Mouse (Mus musculus) megakaryocyte, adult 5-6 weeks (primary cell): ENCODE measurements around the gene Lamp3. TPM values are rescaled to one million over a fixed set of nuclear protein-coding genes. Genes with fewer than 3 reads are reported as not detected.
"Not testable (repeated sequence)": the region's sequence is repeated elsewhere in the genome, so short reads cannot be mapped to it uniquely, and the experiment has no call there.

ENCODE experiments used
- ATAC-seq: 2 replicates; pipeline ENCODE4 v1.8.0; 2016; ENCODE audit warnings: mild to moderate bottlenecking, inconsistent platforms; ENCODE audit not compliant: poor library complexity, severe bottlenecking
- total RNA-seq, 2 experiments: library from RNA; stranded (forward) in 1 of 2; stranded (reverse) in 1 of 2; fragments of 153-499, 151-499 nt in 1 of 2; fragments of 221-1000, 200-1000 nt in 1 of 2; gene quantifications; 2 replicates each; pipeline versions ENCODE4 v1.2.3 to v1.2.4; 2015 to 2017

Gene Lamp3
- total RNA-seq (2015) (not detected in 2 replicates), total RNA-seq (2017) (not detected in 2 replicates)

- no peak for ATAC-seq
Measured at GRCm38 (mm10) chr16:19706216-19706615, at the start of gene Lamp3. Gene Lamp3 (minus strand): TSS chr16:19706375.

GRCm38 (mm10) chr16:19732896-19733295 lies 26.7 kb upstream of the Lamp3 start:
- peak; percentile 91 for ATAC-seq

- ATAC-seq = peak; percentile 70
Measured at GRCm38 (mm10) chr16:19724139-19724538, 18.0 kb upstream of the Lamp3 start.

GRCm38 (mm10) chr16:19720959-19721358 lies 14.8 kb upstream of the Lamp3 start:
- ATAC-seq = peak; percentile 52

GRCm38 (mm10) chr16:19707381-19707780 lies 1.2 kb upstream of the Lamp3 start:
- ATAC-seq = no peak

- ATAC-seq = no peak
Measured at GRCm38 (mm10) chr16:19699207-19699606, 7.0 kb downstream of the Lamp3 start.

- ATAC-seq = peak; percentile 81
Measured at GRCm38 (mm10) chr16:19670768-19671357, 35.3 kb downstream of the Lamp3 start.

- peak; percentile 66 for ATAC-seq
Measured at GRCm38 (mm10) chr16:19666312-19666711, 39.9 kb downstream of the Lamp3 start.

GRCm38 (mm10) chr16:19629816-19630215 lies 76.4 kb downstream of the Lamp3 start, which contains the start of gene Olfr171:
Gene Olfr171 (minus strand): TSS chr16:19629916.
- no peak for ATAC-seq

- ATAC-seq = not testable (repeated sequence)
Measured at GRCm38 (mm10) chr16:19611782-19612181, 94.4 kb downstream of the Lamp3 start, which contains the start of gene Olfr170. Gene Olfr170 (minus strand): TSS chr16:19611882.

Other genes with a start within 250 kb of the Lamp3 start
- gene Olfr166, start 222.7 kb downstream of the Lamp3 start, total RNA-seq (2015) = not detected in 2 replicates
- gene Olfr166, start 222.7 kb downstream of the Lamp3 start, total RNA-seq (2017) = 0.11 TPM in 1 of 2 replicates, not detected in the other
- gene Olfr167, start 184.1 kb downstream of the Lamp3 start, total RNA-seq (2015) = not detected in 2 replicates
- not detected in 2 replicates for gene Olfr167, start 184.1 kb downstream of the Lamp3 start, total RNA-seq (2017)
- gene Olfr168, start 170.8 kb downstream of the Lamp3 start, total RNA-seq (2015) = not detected in 2 replicates
- gene Olfr168, start 170.8 kb downstream of the Lamp3 start, total RNA-seq (2017) = not detected in 2 replicates
- not detected in 2 replicates for gene Olfr169, start 134.6 kb downstream of the Lamp3 start, total RNA-seq (2015)
- gene Olfr169, start 134.6 kb downstream of the Lamp3 start, total RNA-seq (2017) = not detected in 2 replicates
- gene Olfr170, start 94.5 kb downstream of the Lamp3 start, total RNA-seq (2015) = not detected in 2 replicates
- gene Olfr170, start 94.5 kb downstream of the Lamp3 start, total RNA-seq (2017) = not detected in 2 replicates
- gene Olfr171, start 76.5 kb downstream of the Lamp3 start, total RNA-seq (2015) = not detected in 2 replicates
- not detected in 2 replicates for gene Olfr171, start 76.5 kb downstream of the Lamp3 start, total RNA-seq (2017)
- 3.4 and 3.6 TPM in 2 replicates for gene B3gnt5, start 53.8 kb upstream of the Lamp3 start, total RNA-seq (2015)
- 3.5 and 5.9 TPM in 2 replicates for gene B3gnt5, start 53.8 kb upstream of the Lamp3 start, total RNA-seq (2017)